Mouse (Mus musculus): Measurements from ENCODE around the gene Mad1l1. TPM values are rescaled to one million over a fixed set of nuclear protein-coding genes. Genes with fewer than 3 reads are reported as not detected.
A peak's percentile ranks its signal among the peaks of the same experiment; 100 is the strongest.

The Mad1l1 gene
- polyA plus RNA-seq, 1 experiment from 2014 or later: 32.2 TPM

- Histone ChIP-seq H3K4me2 (ENCODE audit: low read length) (no peak overlapping the region), H3K4me3 (ENCODE audit: low read length) (no peak overlapping the region), H3K9ac (ENCODE audit: low read depth, low read length) (no peak overlapping the region), H3K27me3 (replicated peaks; ENCODE audit: control insufficient read depth, insufficient read depth, low read length) (no peaks in the 10 kb centered on the region), H3K36me3 (ENCODE audit: control insufficient read depth, insufficient read depth, low read length) (no peaks in the 10 kb centered on the region), H3K4me1 (ENCODE audit: control insufficient read depth, insufficient read depth, low read depth, low read length) (peaks cover 13% of the 10 kb centered on the region), H3K9me3 (ENCODE audit: control insufficient read depth, low read length) (no peaks in the 10 kb centered on the region), H3K27ac (ENCODE audit: low read depth, low read length) (no peak overlapping the region)
- ATAC-seq: no peak
- WGBS: 75% methylated on average over 5 of the region's 5 CpGs
Measured at GRCm38 (mm10) chr5:140098711-140099110, 222.6 kb downstream of the Mad1l1 start.

GRCm38 (mm10) chr5:140095203-140095602 lies 226.1 kb downstream of the Mad1l1 start:
- Histone ChIP-seq H3K9me3 (ENCODE audit: control insufficient read depth, low read length) (no peaks in the 10 kb centered on the region), H3K36me3 (ENCODE audit: control insufficient read depth, insufficient read depth, low read length) (no peaks in the 10 kb centered on the region), H3K9ac (ENCODE audit: low read depth, low read length) (no peak overlapping the region), H3K4me3 (ENCODE audit: low read length) (no peak overlapping the region), H3K4me2 (ENCODE audit: low read length) (no peak overlapping the region), H3K27ac (ENCODE audit: low read depth, low read length) (no peak overlapping the region; the same call in 1 of the 2 replicates), H3K4me1 (ENCODE audit: control insufficient read depth, insufficient read depth, low read depth, low read length) (peaks cover 28% of the 10 kb centered on the region), H3K27me3 (replicated peaks; ENCODE audit: control insufficient read depth, insufficient read depth, low read length) (no peaks in the 10 kb centered on the region)
- ATAC-seq: peak; percentile 76
- 29% methylated on average over 2 of the region's 2 CpGs for whole genome bisulfite sequencing

GRCm38 (mm10) chr5:140093489-140093888 lies 227.9 kb downstream of the Mad1l1 start:
- Histone ChIP-seq H3K27ac (ENCODE audit: low read depth, low read length) (no peak overlapping the region), H3K4me1 (ENCODE audit: control insufficient read depth, insufficient read depth, low read depth, low read length) (peaks cover 28% of the 10 kb centered on the region), H3K9ac (ENCODE audit: low read depth, low read length) (peak overlapping the region; percentile 15; the same call in 1 of the 2 replicates), H3K9me3 (ENCODE audit: control insufficient read depth, low read length) (no peaks in the 10 kb centered on the region), H3K36me3 (ENCODE audit: control insufficient read depth, insufficient read depth, low read length) (no peaks in the 10 kb centered on the region), H3K4me3 (ENCODE audit: low read length) (no peak overlapping the region), H3K27me3 (replicated peaks; ENCODE audit: control insufficient read depth, insufficient read depth, low read length) (no peaks in the 10 kb centered on the region), H3K4me2 (ENCODE audit: low read length) (no peak overlapping the region)
- 73% methylated on average over 8 of the region's 8 CpGs for WGBS
- ATAC-seq: no peak

- H3K27me3 ChIP-seq (replicated peaks; ENCODE audit: control insufficient read depth, insufficient read depth, low read length): no peaks in the 10 kb centered on the region
- H3K36me3 ChIP-seq (ENCODE audit: control insufficient read depth, insufficient read depth, low read length): no peaks in the 10 kb centered on the region
- peaks cover 31% of the 10 kb centered on the region for H3K4me1 ChIP-seq (ENCODE audit: control insufficient read depth, insufficient read depth, low read depth, low read length)
- no peak overlapping the region for H3K9ac ChIP-seq (ENCODE audit: low read depth, low read length)
- no peaks in the 10 kb centered on the region for H3K9me3 ChIP-seq (ENCODE audit: control insufficient read depth, low read length)
- H3K27ac ChIP-seq (ENCODE audit: low read depth, low read length): peak overlapping the region; percentile 13
- WGBS: 34% methylated on average over 11 of the region's 11 CpGs
- H3K4me3 ChIP-seq (ENCODE audit: low read length): no peak overlapping the region
- peak; percentile 80 for ATAC-seq
- no peak overlapping the region for H3K4me2 ChIP-seq (ENCODE audit: low read length)
Measured at GRCm38 (mm10) chr5:140091601-140092000, 229.8 kb downstream of the Mad1l1 start.

- H3K4me1 ChIP-seq (ENCODE audit: control insufficient read depth, insufficient read depth, low read depth, low read length): peaks cover 26% of the 10 kb centered on the region
- H3K27me3 ChIP-seq (replicated peaks; ENCODE audit: control insufficient read depth, insufficient read depth, low read length): no peaks in the 10 kb centered on the region
- H3K4me2 ChIP-seq (ENCODE audit: low read length): no peak overlapping the region
- ATAC-seq: no peak
- no peak overlapping the region for H3K4me3 ChIP-seq (ENCODE audit: low read length)
- no peak overlapping the region for H3K9ac ChIP-seq (ENCODE audit: low read depth, low read length)
- H3K9me3 ChIP-seq (ENCODE audit: control insufficient read depth, low read length): no peaks in the 10 kb centered on the region
- no peaks in the 10 kb centered on the region for H3K36me3 ChIP-seq (ENCODE audit: control insufficient read depth, insufficient read depth, low read length)
- H3K27ac ChIP-seq (ENCODE audit: low read depth, low read length): no peak overlapping the region
Measured at GRCm38 (mm10) chr5:140089263-140089662, 232.1 kb downstream of the Mad1l1 start.

GRCm38 (mm10) chr5:140087242-140087641 lies 234.1 kb downstream of the Mad1l1 start:
- peaks cover 13% of the 10 kb centered on the region for H3K4me1 ChIP-seq (ENCODE audit: control insufficient read depth, insufficient read depth, low read depth, low read length)

GRCm38 (mm10) chr5:140084341-140084740 lies 237.0 kb downstream of the Mad1l1 start:
- Histone ChIP-seq H3K4me1 (ENCODE audit: control insufficient read depth, insufficient read depth, low read depth, low read length) (peaks cover 2% of the 10 kb centered on the region; the same call in 1 of the 2 replicates), H3K27ac (ENCODE audit: low read depth, low read length) (no peak overlapping the region), H3K27me3 (replicated peaks; ENCODE audit: control insufficient read depth, insufficient read depth, low read length) (no peaks in the 10 kb centered on the region), H3K36me3 (ENCODE audit: control insufficient read depth, insufficient read depth, low read length) (no peaks in the 10 kb centered on the region), H3K9ac (ENCODE audit: low read depth, low read length) (no peak overlapping the region), H3K9me3 (ENCODE audit: control insufficient read depth, low read length) (no peaks in the 10 kb centered on the region), H3K4me2 (ENCODE audit: low read length) (no peak overlapping the region), H3K4me3 (ENCODE audit: low read length) (no peak overlapping the region)
- no peak for ATAC-seq
- WGBS: 91% methylated on average over 6 of the region's 6 CpGs

More at GRCm38 (mm10) chr5:140087242-140087641, 234.1 kb downstream of the Mad1l1 start:
- WGBS: 84% methylated on average over 7 of the region's 7 CpGs
- ATAC-seq: no peak
- no peak overlapping the region for H3K27ac ChIP-seq (ENCODE audit: low read depth, low read length)
- H3K9me3 ChIP-seq (ENCODE audit: control insufficient read depth, low read length): no peaks in the 10 kb centered on the region
- H3K36me3 ChIP-seq (ENCODE audit: control insufficient read depth, insufficient read depth, low read length): no peaks in the 10 kb centered on the region
- H3K9ac ChIP-seq (ENCODE audit: low read depth, low read length): no peak overlapping the region
- no peaks in the 10 kb centered on the region for H3K27me3 ChIP-seq (replicated peaks; ENCODE audit: control insufficient read depth, insufficient read depth, low read length)
- no peak overlapping the region for H3K4me3 ChIP-seq (ENCODE audit: low read length)
- no peak overlapping the region for H3K4me2 ChIP-seq (ENCODE audit: low read length)

- no peak overlapping the region for H3K4me3 ChIP-seq (ENCODE audit: low read length)
- no peak overlapping the region for H3K27ac ChIP-seq (ENCODE audit: low read depth, low read length)
- H3K4me1 ChIP-seq (ENCODE audit: control insufficient read depth, insufficient read depth, low read depth, low read length): peaks cover 2% of the 10 kb centered on the region; the same call in 1 of the 2 replicates
- no peaks in the 10 kb centered on the region for H3K36me3 ChIP-seq (ENCODE audit: control insufficient read depth, insufficient read depth, low read length)
- ATAC-seq: no peak
- H3K9me3 ChIP-seq (ENCODE audit: control insufficient read depth, low read length): no peaks in the 10 kb centered on the region
- no peaks in the 10 kb centered on the region for H3K27me3 ChIP-seq (replicated peaks; ENCODE audit: control insufficient read depth, insufficient read depth, low read length)
- WGBS: 76% methylated on average over 5 of the region's 5 CpGs
- no peak overlapping the region for H3K9ac ChIP-seq (ENCODE audit: low read depth, low read length)
- H3K4me2 ChIP-seq (ENCODE audit: low read length): no peak overlapping the region
Measured at GRCm38 (mm10) chr5:140083911-140084310, 237.4 kb downstream of the Mad1l1 start.

GRCm38 (mm10) chr5:140082204-140082812 lies 239.0 kb downstream of the Mad1l1 start:
- WGBS: 58% methylated on average over 11 of the region's 11 CpGs
- Histone ChIP-seq H3K9ac (ENCODE audit: low read depth, low read length) (no peak overlapping the region), H3K27me3 (replicated peaks; ENCODE audit: control insufficient read depth, insufficient read depth, low read length) (no peaks in the 10 kb centered on the region), H3K4me1 (ENCODE audit: control insufficient read depth, insufficient read depth, low read depth, low read length) (peaks cover 2% of the 10 kb centered on the region; the same call in 1 of the 2 replicates), H3K36me3 (ENCODE audit: control insufficient read depth, insufficient read depth, low read length) (no peaks in the 10 kb centered on the region), H3K27ac (ENCODE audit: low read depth, low read length) (no peak overlapping the region), H3K9me3 (ENCODE audit: control insufficient read depth, low read length) (no peaks in the 10 kb centered on the region), H3K4me2 (ENCODE audit: low read length) (no peak overlapping the region), H3K4me3 (ENCODE audit: low read length) (no peak overlapping the region)
- peak; percentile 44; the same call in 1 of the 2 replicates for ATAC-seq
